Mouse (Mus musculus) erythroid progenitor cell, adult 5-6 weeks (primary cell): ENCODE data around the gene Gys1. TPM values are rescaled to one million over a fixed set of nuclear protein-coding genes. Genes with fewer than 3 reads are reported as not detected.
A peak's percentile ranks its signal among the peaks of the same experiment; 100 is the strongest.
"Not testable (repeated sequence)": the region's sequence is repeated elsewhere in the genome, so short reads cannot be mapped to it uniquely, and the experiment has no call there.

ENCODE experiments used
- ATAC-seq: replicated peaks from 2 replicates; pipeline ENCODE4 v1.8.0; 2016; ENCODE audit warnings: moderate number of reproducible peaks, mild to moderate bottlenecking, moderate TSS enrichment, inconsistent platforms; ENCODE audit not compliant: poor library complexity, low FRiP score, severe bottlenecking
- total RNA-seq, 2 experiments: library from RNA; stranded (forward) in 1 of 2; stranded (reverse) in 1 of 2; fragments of 150-400 nt in 1 of 2; fragments of 186-747, 209-891 nt in 1 of 2; gene quantifications; 2 replicates each; pipeline versions ENCODE4 v1.2.3 to v1.2.4; 2015 to 2017; ENCODE audit warnings: low replicate concordance in 2 of 2

Gene Gys1
- total RNA-seq (2015; ENCODE audit: low replicate concordance) (0.84 and 5.8 TPM in 2 replicates), total RNA-seq (2017; ENCODE audit: low replicate concordance) (2.1 and 6.2 TPM in 2 replicates)

- ATAC-seq, result peak; percentile 90
These were observed at the start of gene Gys1 for GRCm38 (mm10) chr7:45434203-45435015. Gys1 (plus strand) TSS chr7:45434844.

- ATAC-seq, result no peak
These were observed 48.6 kb upstream of the Gys1 start for GRCm38 (mm10) chr7:45386077-45386476.

- peak; percentile 80 for ATAC-seq
These were observed 39.5 kb upstream of the Gys1 start for GRCm38 (mm10) chr7:45395129-45395541.

GRCm38 (mm10) chr7:45395578-45396336 is 38.9 kb upstream of the Gys1 start, which contains the start of gene Snrnp70:
Snrnp70 (minus strand) TSS chr7:45395742.
- ATAC-seq, result peak; percentile 93

GRCm38 (mm10) chr7:45396337-45396775 is 38.3 kb upstream of the Gys1 start:
- not testable (repeated sequence) for ATAC-seq

GRCm38 (mm10) chr7:45396787-45397186 is 37.9 kb upstream of the Gys1 start:
- no peak for ATAC-seq

GRCm38 (mm10) chr7:45401521-45402085 is 33.0 kb upstream of the Gys1 start:
- ATAC-seq, result no peak

- ATAC-seq, result 0 out of 2 replicates have a peak, but pooled peaks have one; percentile 32
These were observed 30.9 kb upstream of the Gys1 start for GRCm38 (mm10) chr7:45403532-45404261.

GRCm38 (mm10) chr7:45405091-45406075 is 29.3 kb upstream of the Gys1 start, which contains the start of gene Kcna7:
Kcna7 (plus strand) TSS chr7:45405653.
- peak; percentile 80 for ATAC-seq

- ATAC-seq, result no peak
These were observed 28.2 kb upstream of the Gys1 start for GRCm38 (mm10) chr7:45406157-45407156.

GRCm38 (mm10) chr7:45407836-45408235 is 26.8 kb upstream of the Gys1 start:
- ATAC-seq, result no peak

- ATAC-seq, result no peak
These were observed 26.3 kb upstream of the Gys1 start for GRCm38 (mm10) chr7:45408351-45408750.

GRCm38 (mm10) chr7:45408949-45409348 is 25.7 kb upstream of the Gys1 start:
- ATAC-seq, result no peak

GRCm38 (mm10) chr7:45409497-45410163 is 25.0 kb upstream of the Gys1 start:
- no peak for ATAC-seq

GRCm38 (mm10) chr7:45412421-45412820 is 22.2 kb upstream of the Gys1 start:
- no peak for ATAC-seq

- no peak for ATAC-seq
These were observed 21.4 kb upstream of the Gys1 start, which contains the start of gene Ntf5 for GRCm38 (mm10) chr7:45413113-45413863. Ntf5 (plus strand) TSS chr7:45413695.
